Comparison of ENCODE assay signal across 8 mouse cellular contexts in genomic region chr12:105027323-105027991, GRCm38 (mm10). TPM values are rescaled to one million over a fixed set of nuclear protein-coding genes. Genes with fewer than 3 reads are reported as not detected.
DNase-seq lines count a peak whose midpoint lies in the region; ATAC-seq lines count a peak whose summit lies in the region.

No protein-coding gene starts in this region.

- H3K27ac ChIP-seq in midbrain, embryonic 11.5 days (ENCODE audit: low read depth, low read length), result no peak overlapping the region
- H3K27ac ChIP-seq in midbrain, embryonic 16.5 days (ENCODE audit: low read length), result no peak overlapping the region
- H3K27ac ChIP-seq in liver, embryonic 13.5 days, result peak overlapping the region; percentile 99

- ATAC-seq in midbrain, embryonic 11.5 days (ENCODE audit: low FRiP score), result no peak
- no peak for ATAC-seq in midbrain, embryonic 16.5 days
- ATAC-seq in erythroid progenitor cell, adult 5-6 weeks (replicated peaks; ENCODE audit: low FRiP score, poor library complexity, severe bottlenecking), result peak; percentile 50
- ATAC-seq in inflammation-experienced regulatory T-cells, adult 6 months, result peak; percentile 26
- ATAC-seq in liver, embryonic 13.5 days (ENCODE audit: low read depth), result peak; percentile 52

- H3K4me2 ChIP-seq in midbrain, embryonic 11.5 days, result no peak overlapping the region
- H3K4me2 ChIP-seq in midbrain, embryonic 16.5 days (ENCODE audit: low read length), result no peak overlapping the region
- peak overlapping the region; percentile 42 for H3K4me2 ChIP-seq in liver, embryonic 13.5 days

- no peaks in the 10 kb centered on the region for H3K36me3 ChIP-seq in midbrain, embryonic 11.5 days (ENCODE audit: control insufficient read depth, insufficient read depth, low read length)
- peaks cover 10% of the 10 kb centered on the region for H3K36me3 ChIP-seq in midbrain, embryonic 16.5 days (ENCODE audit: control insufficient read depth, insufficient read depth, low read length)
- peaks cover 35% of the 10 kb centered on the region for H3K36me3 ChIP-seq in liver, embryonic 13.5 days

- 34% methylated on average over 15 of the region's 15 CpGs for WGBS in midbrain, embryonic 11.5 days
- WGBS in midbrain, embryonic 16.5 days, result 31% methylated on average over 15 of the region's 15 CpGs
- 6% methylated on average over 15 of the region's 15 CpGs for WGBS in liver, embryonic 13.5 days (ENCODE audit: insufficient replicate concordance)

- peaks cover 6% of the 10 kb centered on the region; the same call in 1 of the 2 replicates for H3K9me3 ChIP-seq in midbrain, embryonic 11.5 days (ENCODE audit: control insufficient read depth, low read length)
- no peaks in the 10 kb centered on the region; the same call in 1 of the 2 replicates for H3K9me3 ChIP-seq in midbrain, embryonic 16.5 days (replicated peaks; ENCODE audit: control insufficient read depth, low read length, poor library complexity, severe bottlenecking)
- H3K9me3 ChIP-seq in liver, embryonic 13.5 days (replicated peaks), result peaks cover 15% of the 10 kb centered on the region

- H3K27me3 ChIP-seq in midbrain, embryonic 11.5 days (ENCODE audit: control insufficient read depth, insufficient read depth, low read length), result no peaks in the 10 kb centered on the region
- no peaks in the 10 kb centered on the region for H3K27me3 ChIP-seq in midbrain, embryonic 16.5 days (ENCODE audit: control insufficient read depth, insufficient read depth, low read depth, low read length)
- no peaks in the 10 kb centered on the region for H3K27me3 ChIP-seq in liver, embryonic 13.5 days

- no peak overlapping the region for H3K9ac ChIP-seq in midbrain, embryonic 11.5 days (ENCODE audit: low read length)
- H3K9ac ChIP-seq in midbrain, embryonic 16.5 days (ENCODE audit: low read depth, low read length), result no peak overlapping the region
- H3K9ac ChIP-seq in liver, embryonic 13.5 days, result peak overlapping the region; percentile 64

- peak; percentile 96 for DNase-seq in midbrain, embryonic 11.5 days (ENCODE audit: low spot score, missing footprints)
- peak; percentile 93 for DNase-seq in adrenal gland, postnatal 14 days
- DNase-seq in liver, embryonic 13.5 days, result peak; percentile 93
- DNase-seq in ovary, postnatal 36 days (ENCODE audit: low spot score), result peak; percentile 72
- DNase-seq in thymus, postnatal 14 days, result peak; percentile 93

- peaks cover 9% of the 10 kb centered on the region for H3K4me1 ChIP-seq in midbrain, embryonic 11.5 days (ENCODE audit: control insufficient read depth, insufficient read depth, low read length)
- peaks cover 8% of the 10 kb centered on the region for H3K4me1 ChIP-seq in midbrain, embryonic 16.5 days (ENCODE audit: control insufficient read depth, insufficient read depth, low read length)
- peaks cover 71% of the 10 kb centered on the region for H3K4me1 ChIP-seq in liver, embryonic 13.5 days (replicated peaks)

- H3K4me3 ChIP-seq in midbrain, embryonic 11.5 days (ENCODE audit: low read depth, low read length), result no peak overlapping the region
- no peak overlapping the region for H3K4me3 ChIP-seq in midbrain, embryonic 16.5 days (ENCODE audit: low read depth, low read length)
- H3K4me3 ChIP-seq in liver, embryonic 13.5 days (replicated peaks), result 0 out of 2 replicates have a peak overlapping the region, but pooled peaks have one; percentile 16

RNA-seq across cellular contexts. Expression of gene Glrx5, which starts 5.0 kb away (rescaled TPM):
- polyA plus RNA-seq in midbrain, embryonic 11.5 days (2014; fragmentation: Nextera tagmentation; extraction: Ambion mirVana), result 186 and 197 TPM in 2 replicates
- polyA plus RNA-seq in midbrain, embryonic 16.5 days (2015; fragmentation: Nextera tagmentation; extraction: Ambion mirVana), result 138 and 154 TPM in 2 replicates
- 172 and 183 TPM in 2 replicates for total RNA-seq in adrenal gland, postnatal 14 days (2021)
- total RNA-seq in erythroid progenitor cell, adult 5-6 weeks (2015; ENCODE audit: low replicate concordance), result 285 and 316 TPM in 2 replicates
- total RNA-seq in erythroid progenitor cell, adult 5-6 weeks (2017; ENCODE audit: low replicate concordance), result 129 and 154 TPM in 2 replicates
- 1 to 10 TPM; 4.0 to 6.9 (median 6.6) TPM for polyA plus RNA-seq in inflammation-experienced regulatory T-cells, adult 6 months (2017; shearing (Covaris generic))
- 591 and 653 TPM in 2 replicates for polyA plus RNA-seq in liver, embryonic 13.5 days (2015; fragmentation: Nextera tagmentation; extraction: Ambion mirVana)

RNA-seq across cellular contexts. Expression of gene Syne3, which starts 17.8 kb away (rescaled TPM):
- 0.10 TPM in 1 of 2 replicates, not detected in the other for polyA plus RNA-seq in midbrain, embryonic 11.5 days (2014; fragmentation: Nextera tagmentation; extraction: Ambion mirVana)
- 0.16 and 0.25 TPM in 2 replicates for polyA plus RNA-seq in midbrain, embryonic 16.5 days (2015; fragmentation: Nextera tagmentation; extraction: Ambion mirVana)
- total RNA-seq in adrenal gland, postnatal 14 days (2021), result 8.4 and 10.2 TPM in 2 replicates
- total RNA-seq in erythroid progenitor cell, adult 5-6 weeks (2015; ENCODE audit: low replicate concordance), result 19.7 and 20.9 TPM in 2 replicates
- total RNA-seq in erythroid progenitor cell, adult 5-6 weeks (2017; ENCODE audit: low replicate concordance), result 29.5 and 46.1 TPM in 2 replicates
- 1 to 10 TPM; 2.2 to 5.4 (median 3.0) TPM for polyA plus RNA-seq in inflammation-experienced regulatory T-cells, adult 6 months (2017; shearing (Covaris generic))
- polyA plus RNA-seq in liver, embryonic 13.5 days (2015; fragmentation: Nextera tagmentation; extraction: Ambion mirVana), result 2.0 TPM in 2 replicates

Comparison
In these comparisons a context has a peak if more than half of its experiments do, and no peak if none do; other contexts are left out.
1. ATAC-seq: peak in erythroid progenitor cell, adult 5-6 weeks (single experiment), inflammation-experienced regulatory T-cells, adult 6 months (single experiment) and liver, embryonic 13.5 days (single experiment); none in midbrain, embryonic 11.5 days (single experiment) and midbrain, embryonic 16.5 days (single experiment).
2. RNA of gene Glrx5, which starts 5.0 kb away (polyA plus RNA-seq): 591 to 653 TPM in liver, embryonic 13.5 days, 186 to 197 TPM in midbrain, embryonic 11.5 days and 138 to 154 TPM in midbrain, embryonic 16.5 days; 4.0 to 6.9 TPM in inflammation-experienced regulatory T-cells, adult 6 months; every median in the first group is over 10 times any median in the second.
3. Peak in every context shown above with its lines, with median percentiles within 50 percentile points of each other: DNase-seq.